Mouse (Mus musculus) central nervous system, embryonic 11.5 days (tissue): ENCODE results near the gene Klkb1. TPM values are rescaled to one million over a fixed set of nuclear protein-coding genes. Genes with fewer than 3 reads are reported as not detected.

ENCODE experiments used
- polyA plus RNA-seq: library from polyadenylated mRNA; depleted of rRNA; stranded (reverse); fragments of >200 nt; gene quantifications from 2 replicates; pipeline ENCODE4 v1.2.3, GENCODE M21; 2012; rRNA removed

Klkb1 gene
- polyA plus RNA-seq: 0.04 and 0.06 TPM in 2 replicates

DNA sequence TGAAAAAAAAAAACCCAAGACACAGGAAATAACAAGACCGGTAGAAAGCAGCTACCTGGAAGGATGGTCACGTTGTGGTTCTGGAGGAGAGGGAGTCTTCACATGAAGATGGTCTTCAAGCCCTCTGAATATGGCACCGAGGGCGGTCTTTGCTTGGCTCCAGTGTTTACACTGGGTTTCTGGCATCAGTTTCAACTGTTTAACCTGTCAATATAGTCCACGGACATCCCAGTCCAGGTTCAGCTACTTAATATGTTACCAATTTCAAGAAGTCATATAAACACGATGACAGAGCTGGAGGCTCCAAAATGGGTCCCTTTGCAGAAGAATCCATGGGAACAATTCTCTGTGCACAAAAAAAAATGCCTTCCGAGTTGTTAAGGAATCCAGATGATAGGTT is at the start of gene Klkb1:
TSS of gene Klkb1 (minus strand) at position 173 of the 400 bp plus-strand sequence.

DNA sequence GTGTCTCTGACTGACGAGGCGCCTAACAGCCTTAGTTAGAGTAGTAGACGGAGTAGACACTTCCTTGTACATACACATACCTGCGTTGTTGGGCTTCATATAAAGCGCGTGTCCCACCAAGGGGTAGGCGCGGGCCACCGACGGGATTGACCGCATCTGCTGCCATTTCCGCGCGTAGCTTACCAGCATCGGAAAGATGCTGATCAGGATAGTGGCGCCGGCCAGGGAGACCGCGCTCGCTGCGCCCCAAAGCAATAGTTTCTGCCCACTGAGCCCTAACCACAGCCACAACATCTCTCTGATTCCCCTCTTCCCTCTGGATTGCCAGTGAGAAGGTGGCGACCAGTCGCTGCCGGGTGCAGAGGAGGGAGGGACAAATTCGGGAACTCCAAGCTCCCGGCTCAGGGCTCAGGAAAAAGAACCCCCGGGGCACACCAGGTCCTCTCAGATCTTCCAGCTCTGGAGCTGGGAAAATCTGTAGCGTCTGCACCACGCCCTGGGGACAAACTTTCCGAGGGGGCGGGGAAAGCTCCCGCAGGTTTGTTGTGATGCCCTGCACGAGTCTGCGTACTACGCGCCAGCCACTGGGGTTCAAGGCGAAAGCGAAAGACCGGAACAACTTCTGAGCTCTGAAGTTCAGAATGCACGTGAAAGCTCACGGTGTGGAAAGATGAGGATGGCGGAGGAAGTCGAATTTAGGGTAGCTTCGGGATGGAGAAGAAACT is 38.2 kb upstream of the Klkb1 start, which contains the start of gene Cyp4v3:
TSS of gene Cyp4v3 (minus strand) at position 532 of the 725 bp plus-strand sequence.

DNA sequence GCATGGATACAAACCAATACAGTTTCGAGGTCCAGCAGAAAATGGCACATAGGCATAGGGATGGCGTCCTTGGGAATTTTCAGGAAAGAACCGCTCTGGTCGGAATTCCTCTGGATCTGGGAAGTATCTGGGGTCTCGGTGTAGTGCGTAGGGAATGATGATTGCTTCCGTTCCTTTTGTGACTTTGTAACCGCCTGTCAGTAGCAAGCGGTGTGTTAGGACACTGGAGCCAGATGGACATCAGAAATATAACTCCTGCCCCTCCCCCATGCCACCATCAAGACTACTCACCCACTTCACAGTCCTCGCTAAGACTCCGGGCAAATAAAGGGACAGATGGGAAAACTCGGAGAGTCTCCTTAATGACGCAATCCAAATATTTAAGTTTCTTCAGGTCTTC is 13.7 kb upstream of the Klkb1 start, which contains the start of gene Gm45753:
TSS of gene Gm45753 (minus strand) at position 101 of the 400 bp plus-strand sequence.

DNA sequence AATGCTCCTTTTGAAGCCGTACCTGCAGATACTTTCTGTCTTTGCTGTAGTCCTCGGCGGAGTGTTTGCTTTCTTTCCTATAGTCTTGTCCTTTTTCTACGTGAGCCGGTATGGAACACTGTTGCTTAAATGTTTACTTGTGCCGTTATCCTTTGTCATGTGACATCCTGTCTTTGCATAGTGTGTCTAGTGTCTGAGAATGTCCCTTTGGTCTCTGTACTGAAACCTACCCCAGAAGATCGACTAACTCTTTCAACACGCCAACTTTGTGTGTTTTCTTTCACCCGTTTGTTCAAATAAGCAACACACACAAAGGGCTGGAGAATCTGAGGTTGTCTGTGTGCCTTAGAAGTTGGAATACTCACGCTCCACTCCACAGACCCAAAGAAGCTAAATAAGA is 32.7 kb downstream of the Klkb1 start, which contains the start of gene F11:
TSS of gene F11 (minus strand) at position 112 of the 400 bp plus-strand sequence.

Other genes with a start within 250 kb of the Klkb1 start
- gene Mtnr1a, start 225.7 kb downstream of the Klkb1 start, polyA plus RNA-seq: 0.23 and 0.26 TPM in 2 replicates
- 0.11 and 0.24 TPM in 2 replicates for gene F11, start 32.8 kb downstream of the Klkb1 start, polyA plus RNA-seq
- not detected in 2 replicates for gene Gm45753, start 13.6 kb upstream of the Klkb1 start, polyA plus RNA-seq
- 1.1 and 1.2 TPM in 2 replicates for gene Cyp4v3, start 38.4 kb upstream of the Klkb1 start, polyA plus RNA-seq
- gene Fam149a, start 87.4 kb upstream of the Klkb1 start, polyA plus RNA-seq: 5.8 and 7.7 TPM in 2 replicates
- 0.30 and 0.98 TPM in 2 replicates for gene Tlr3, start 116.2 kb upstream of the Klkb1 start, polyA plus RNA-seq
- gene Sorbs2, start 212.9 kb upstream of the Klkb1 start, polyA plus RNA-seq: 33.0 and 41.6 TPM in 2 replicates